In the genomic region with DNA sequence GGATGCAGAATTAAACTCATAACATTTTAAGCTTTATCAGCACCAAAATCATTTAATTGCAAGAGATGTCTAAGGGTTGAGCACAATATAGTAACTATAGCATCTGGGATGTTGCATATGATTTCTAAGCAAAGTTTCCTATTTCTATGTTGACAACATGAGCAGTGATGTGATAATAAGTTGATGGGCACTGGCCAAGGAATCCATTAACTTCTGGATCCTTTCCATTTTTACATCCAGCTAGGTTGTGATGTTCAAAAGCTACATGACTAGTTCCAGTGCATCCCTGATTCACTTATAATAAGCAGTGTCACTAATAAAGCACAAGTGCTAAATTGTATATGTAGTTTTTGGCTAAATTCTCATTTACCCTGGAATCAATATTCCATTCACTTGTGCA, we compare ENCODE assay signal across 27 mouse cellular contexts.
DNase-seq lines count a peak whose midpoint lies in the region; ATAC-seq and TF ChIP-seq lines count a peak whose summit lies in the region.
"Had no signal": no experiment of that assay in that cellular context is flagged by ENCODE, and none has a peak within 500 bp of the region (broad histone marks: within the 10 kb centered on the region; RNA-seq: fewer than 3 reads in every experiment).

No protein-coding gene starts in this region.

- H3K4me1 ChIP-seq in forebrain, embryonic 14.5 days (ENCODE audit: control insufficient read depth, insufficient read depth, low read length): no peaks in the 10 kb centered on the region
- H3K4me1 ChIP-seq in forebrain, embryonic 15.5 days: peaks cover 5% of the 10 kb centered on the region; the same call in 1 of the 2 replicates
- H3K4me1 ChIP-seq in midbrain, postnatal 0 days (ENCODE audit: insufficient read depth, low read length): no peaks in the 10 kb centered on the region
- no peaks in the 10 kb centered on the region for H3K4me1 ChIP-seq in midbrain, embryonic 14.5 days (ENCODE audit: control insufficient read depth, insufficient read depth, low read length)
- H3K4me1 ChIP-seq: embryonic facial prominence, embryonic 10.5 days; embryonic facial prominence, embryonic 13.5 days; hindbrain, embryonic 12.5 days had no signal

- no peak overlapping the region for H3K9ac ChIP-seq in forebrain, embryonic 14.5 days (ENCODE audit: low read length)
- H3K9ac ChIP-seq in forebrain, embryonic 15.5 days (replicated peaks): no peak overlapping the region
- no peak overlapping the region for H3K9ac ChIP-seq in midbrain, postnatal 0 days (replicated peaks; ENCODE audit: low read length, poor library complexity, severe bottlenecking)
- H3K9ac ChIP-seq in midbrain, embryonic 14.5 days (replicated peaks; ENCODE audit: low read length): no peak overlapping the region
- H3K9ac ChIP-seq: embryonic facial prominence, embryonic 13.5 days; forebrain, embryonic 12.5 days; forebrain, postnatal 0 days; hindbrain, embryonic 12.5 days had no signal

- no peak overlapping the region for H3K27ac ChIP-seq in forebrain, embryonic 14.5 days (ENCODE audit: low read depth, low read length)
- no peak overlapping the region for H3K27ac ChIP-seq in forebrain, embryonic 15.5 days (replicated peaks)
- H3K27ac ChIP-seq in midbrain, postnatal 0 days (ENCODE audit: low read depth, low read length): no peak overlapping the region
- no peak overlapping the region for H3K27ac ChIP-seq in midbrain, embryonic 14.5 days (replicated peaks; ENCODE audit: low read depth, low read length)
- H3K27ac ChIP-seq: embryonic facial prominence, embryonic 10.5 days; embryonic facial prominence, embryonic 13.5 days; forebrain, embryonic 12.5 days; gastrocnemius, adult 2 months; hindbrain, embryonic 12.5 days had no signal

- peak; percentile 11 for DNase-seq in forebrain, embryonic 14.5 days (ENCODE audit: low spot score)
- peak; percentile 13 for DNase-seq in midbrain, postnatal 0 days (ENCODE audit: low spot score)
- DNase-seq in midbrain, embryonic 14.5 days: no peak
- DNase-seq in Muller cell, postnatal 12 days (ENCODE audit: inconsistent ontology term): peak; percentile 26
- DNase-seq in spleen, postnatal 4 days (ENCODE audit: low spot score in 2 of 2): no peak
- DNase-seq: adrenal gland, postnatal 10 days; adrenal gland, postnatal 36 days; cerebellum, adult 18-20 months; cerebellum, adult 9-10 months; cerebellum, postnatal 36 days; embryo, embryonic 11 days; forebrain, postnatal 0 days; gastrocnemius, adult 2 months; gastrocnemius, postnatal 14 days; heart, adult 11 months had no signal

- no peaks in the 10 kb centered on the region for H3K36me3 ChIP-seq in forebrain, embryonic 14.5 days (ENCODE audit: control insufficient read depth, insufficient read depth, low read length)
- no peaks in the 10 kb centered on the region for H3K36me3 ChIP-seq in forebrain, embryonic 15.5 days
- H3K36me3 ChIP-seq in midbrain, postnatal 0 days (ENCODE audit: insufficient read depth, low read length): no peaks in the 10 kb centered on the region
- no peaks in the 10 kb centered on the region for H3K36me3 ChIP-seq in midbrain, embryonic 14.5 days (ENCODE audit: control insufficient read depth, insufficient read depth, low read length)
- H3K36me3 ChIP-seq: embryonic facial prominence, embryonic 10.5 days; embryonic facial prominence, embryonic 13.5 days; forebrain, embryonic 12.5 days; hindbrain, embryonic 12.5 days had no signal

- H3K27me3 ChIP-seq in forebrain, embryonic 14.5 days (replicated peaks; ENCODE audit: control insufficient read depth, insufficient read depth, low read length): no peaks in the 10 kb centered on the region
- no peaks in the 10 kb centered on the region for H3K27me3 ChIP-seq in forebrain, embryonic 15.5 days
- no peaks in the 10 kb centered on the region for H3K27me3 ChIP-seq in midbrain, postnatal 0 days (ENCODE audit: insufficient read depth, low read length)
- H3K27me3 ChIP-seq in midbrain, embryonic 14.5 days (ENCODE audit: control insufficient read depth, insufficient read depth, low read length): no peaks in the 10 kb centered on the region
- H3K27me3 ChIP-seq: embryonic facial prominence, embryonic 13.5 days; forebrain, embryonic 12.5 days; hindbrain, embryonic 12.5 days; Patski had no signal

- TF ChIP-seq CTCF in midbrain, postnatal 0 days (IDR thresholded peaks at IDR 0.05): no peak

- no peak overlapping the region for H3K4me3 ChIP-seq in forebrain, embryonic 14.5 days (ENCODE audit: low read depth, low read length)
- H3K4me3 ChIP-seq in forebrain, embryonic 15.5 days: no peak overlapping the region
- H3K4me3 ChIP-seq in midbrain, postnatal 0 days (ENCODE audit: low read depth, low read length): no peak overlapping the region
- H3K4me3 ChIP-seq in midbrain, embryonic 14.5 days (replicated peaks; ENCODE audit: low read depth, low read length): no peak overlapping the region
- H3K4me3 ChIP-seq: embryonic facial prominence, embryonic 10.5 days; embryonic facial prominence, embryonic 13.5 days; erythroblast, embryonic 14.5 days; forebrain, embryonic 12.5 days; gastrocnemius, adult 2 months; hindbrain, embryonic 12.5 days had no signal

- ATAC-seq in forebrain, embryonic 14.5 days: no peak
- ATAC-seq in forebrain, embryonic 15.5 days (replicated peaks): no peak
- ATAC-seq in midbrain, postnatal 0 days (ENCODE audit: low FRiP score): no peak
- ATAC-seq in midbrain, embryonic 14.5 days (ENCODE audit: low FRiP score, low TSS enrichment): no peak
- ATAC-seq: CD4-positive, CD25-positive, alpha-beta regulatory T cell, adult 4 months; forebrain, postnatal 0 days; hindbrain, embryonic 16.5 days; inflammation-experienced regulatory T-cells, adult 6 months; intestine, embryonic 16.5 days; Patski had no signal

- no peak overlapping the region for H3K4me2 ChIP-seq in forebrain, embryonic 14.5 days (ENCODE audit: low read length)
- no peak overlapping the region for H3K4me2 ChIP-seq in forebrain, embryonic 15.5 days (replicated peaks)
- no peak overlapping the region for H3K4me2 ChIP-seq in midbrain, postnatal 0 days (ENCODE audit: low read depth, low read length, poor library complexity, severe bottlenecking)
- no peak overlapping the region for H3K4me2 ChIP-seq in midbrain, embryonic 14.5 days (ENCODE audit: low read length)
- H3K4me2 ChIP-seq: embryonic facial prominence, embryonic 13.5 days; forebrain, embryonic 12.5 days; heart, embryonic 11.5 days; hindbrain, embryonic 12.5 days had no signal

- H3K9me3 ChIP-seq in forebrain, embryonic 14.5 days (replicated peaks; ENCODE audit: control insufficient read depth, low read length): no peaks in the 10 kb centered on the region
- no peaks in the 10 kb centered on the region for H3K9me3 ChIP-seq in forebrain, embryonic 15.5 days
- H3K9me3 ChIP-seq in midbrain, postnatal 0 days (ENCODE audit: low read length): no peaks in the 10 kb centered on the region
- H3K9me3 ChIP-seq in midbrain, embryonic 14.5 days (ENCODE audit: control insufficient read depth, low read length): no peaks in the 10 kb centered on the region
- H3K9me3 ChIP-seq: embryonic facial prominence, embryonic 10.5 days; embryonic facial prominence, embryonic 13.5 days; forebrain, embryonic 12.5 days; hindbrain, embryonic 12.5 days had no signal

Comparison
In these comparisons a context has a peak if more than half of its experiments do, and no peak if none do; other contexts are left out.
1. DNase-seq: peak in forebrain, embryonic 14.5 days (single experiment), midbrain, postnatal 0 days (single experiment) and Muller cell, postnatal 12 days (single experiment); none in midbrain, embryonic 14.5 days (single experiment) and spleen, postnatal 4 days (0 of 2).